In the genomic region with DNA sequence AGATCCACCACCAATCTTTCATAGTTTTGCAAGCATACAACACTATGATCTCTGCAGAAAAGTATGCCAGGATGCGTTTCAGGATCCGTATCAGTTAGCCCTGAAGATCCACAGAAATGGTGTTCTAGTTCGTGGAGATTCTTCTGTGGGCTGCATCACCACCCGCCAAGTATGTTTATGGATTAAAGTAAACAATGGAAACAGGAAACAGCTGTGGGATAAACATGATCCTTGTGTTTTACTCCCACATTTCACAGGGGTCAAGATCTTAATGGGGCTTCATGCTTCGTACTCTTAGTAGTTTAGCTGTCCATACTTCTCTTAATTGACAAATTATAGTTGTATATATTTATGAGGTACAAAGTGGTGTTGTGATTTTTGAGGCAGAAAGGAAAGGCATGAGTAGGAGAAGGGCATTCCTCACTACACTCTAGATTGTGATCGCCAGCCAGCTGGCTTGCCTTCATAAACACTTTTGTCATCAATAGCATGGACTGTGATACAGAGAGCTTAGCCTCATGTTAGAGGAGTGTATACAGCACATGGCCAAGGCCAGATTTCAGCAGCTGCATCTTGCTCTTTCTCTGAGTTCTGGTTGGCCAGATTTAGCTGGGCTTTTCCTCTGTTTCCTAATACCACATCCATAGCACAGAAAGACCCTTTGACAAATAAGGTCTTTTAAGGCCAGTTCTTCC, we compare ENCODE assay signal across 19 mouse cellular contexts.
DNase-seq lines count a peak whose midpoint lies in the region; ATAC-seq and TF ChIP-seq lines count a peak whose summit lies in the region.
"Had no signal": no experiment of that assay in that cellular context is flagged by ENCODE, and none has a peak within 500 bp of the region (broad histone marks: within the 10 kb centered on the region; RNA-seq: fewer than 3 reads in every experiment).

No protein-coding gene starts in this region.

- no peaks in the 10 kb centered on the region for H3K27me3 ChIP-seq in kidney, postnatal 0 days (ENCODE audit: insufficient read depth, low read length)
- no peaks in the 10 kb centered on the region for H3K27me3 ChIP-seq in intestine, embryonic 16.5 days (replicated peaks; ENCODE audit: control insufficient read depth, insufficient read depth, low read length)
- no peaks in the 10 kb centered on the region for H3K27me3 ChIP-seq in stomach, postnatal 0 days (ENCODE audit: control insufficient read depth, insufficient read depth, low read length)
- H3K27me3 ChIP-seq in midbrain, postnatal 0 days (ENCODE audit: insufficient read depth, low read length) = no peaks in the 10 kb centered on the region
- H3K27me3 ChIP-seq: embryonic facial prominence, embryonic 13.5 days; liver, embryonic 12.5 days had no signal

- no peak; the same call in 1 of the 2 replicates for ATAC-seq in kidney, postnatal 0 days (replicated peaks; ENCODE audit: low FRiP score, low read depth)
- peak; percentile 93 for ATAC-seq in intestine, embryonic 16.5 days
- peak; percentile 88 for ATAC-seq in stomach, postnatal 0 days (ENCODE audit: low FRiP score, low TSS enrichment)
- ATAC-seq in midbrain, postnatal 0 days (ENCODE audit: low FRiP score) = no peak
- ATAC-seq: hindbrain, embryonic 16.5 days; liver, embryonic 12.5 days had no signal

- H3K4me2 ChIP-seq in kidney, postnatal 0 days (ENCODE audit: low read length) = no peak overlapping the region
- no peak overlapping the region for H3K4me2 ChIP-seq in intestine, embryonic 16.5 days (ENCODE audit: low read depth, low read length)
- no peak overlapping the region for H3K4me2 ChIP-seq in stomach, postnatal 0 days (replicated peaks; ENCODE audit: low read depth)
- no peak overlapping the region for H3K4me2 ChIP-seq in midbrain, postnatal 0 days (ENCODE audit: low read depth, low read length, poor library complexity, severe bottlenecking)
- H3K4me2 ChIP-seq: embryonic facial prominence, embryonic 13.5 days; liver, embryonic 12.5 days had no signal

- TF ChIP-seq EP300 in stomach, postnatal 0 days (optimal IDR thresholded peaks at IDR 0.05) = peak; percentile 40

- DNase-seq in kidney, postnatal 0 days (ENCODE audit: low spot score) = peak; percentile 69
- no peak for DNase-seq in kidney, postnatal 36 days
- peak; percentile 65 for DNase-seq in lung, postnatal 14 days
- no peak for DNase-seq in stomach, postnatal 0 days (ENCODE audit: low spot score)
- DNase-seq in gastrocnemius, postnatal 10 days = no peak
- no peak for DNase-seq in midbrain, postnatal 0 days (ENCODE audit: low spot score)
- DNase-seq: adrenal gland, adult 8-10 months; B cell, adult 2 months; cerebellum, adult 11-12 months; heart, adult 18-20 months; heart, postnatal 4 days; layer of hippocampus, postnatal 36 days; left cerebral cortex, postnatal 4 days; midbrain, embryonic 14.5 days had no signal

- 48% methylated on average over 6 of the region's 6 CpGs for WGBS in kidney, postnatal 0 days
- WGBS in intestine, embryonic 16.5 days = 54% methylated on average over 6 of the region's 6 CpGs
- 48% methylated on average over 6 of the region's 6 CpGs for WGBS in stomach, postnatal 0 days
- WGBS in midbrain, postnatal 0 days = 89% methylated on average over 6 of the region's 6 CpGs

- no peak overlapping the region for H3K27ac ChIP-seq in kidney, postnatal 0 days
- peak overlapping the region; percentile 49 for H3K27ac ChIP-seq in intestine, embryonic 16.5 days (ENCODE audit: low read length)
- peak overlapping the region; percentile 65; the same call in 1 of the 2 replicates for H3K27ac ChIP-seq in stomach, postnatal 0 days (replicated peaks)
- H3K27ac ChIP-seq in midbrain, postnatal 0 days (ENCODE audit: low read depth, low read length) = no peak overlapping the region
- H3K27ac ChIP-seq: embryonic facial prominence, embryonic 13.5 days; forebrain, embryonic 10.5 days; liver, embryonic 12.5 days had no signal

- no peak overlapping the region for H3K9ac ChIP-seq in kidney, postnatal 0 days (ENCODE audit: low read depth, low read length)
- H3K9ac ChIP-seq in intestine, embryonic 16.5 days (ENCODE audit: low read depth, low read length) = no peak overlapping the region
- H3K9ac ChIP-seq in stomach, postnatal 0 days (ENCODE audit: low read length) = no peak overlapping the region
- H3K9ac ChIP-seq in midbrain, postnatal 0 days (replicated peaks; ENCODE audit: low read length, poor library complexity, severe bottlenecking) = no peak overlapping the region
- H3K9ac ChIP-seq: embryonic facial prominence, embryonic 13.5 days; liver, embryonic 12.5 days had no signal

- no peak overlapping the region for H3K4me3 ChIP-seq in kidney, postnatal 0 days (replicated peaks; ENCODE audit: low read depth, low read length)
- H3K4me3 ChIP-seq in intestine, embryonic 16.5 days (ENCODE audit: low read length) = no peak overlapping the region
- H3K4me3 ChIP-seq in stomach, postnatal 0 days (ENCODE audit: low read depth, low read length) = no peak overlapping the region
- H3K4me3 ChIP-seq in midbrain, postnatal 0 days (ENCODE audit: low read depth, low read length) = no peak overlapping the region
- H3K4me3 ChIP-seq: embryonic facial prominence, embryonic 13.5 days; forebrain, embryonic 10.5 days; liver, embryonic 12.5 days had no signal

- H3K9me3 ChIP-seq in kidney, postnatal 0 days (replicated peaks; ENCODE audit: low read length) = no peaks in the 10 kb centered on the region
- H3K9me3 ChIP-seq in intestine, embryonic 16.5 days (ENCODE audit: control insufficient read depth, low read length) = no peaks in the 10 kb centered on the region
- no peaks in the 10 kb centered on the region for H3K9me3 ChIP-seq in stomach, postnatal 0 days (ENCODE audit: control insufficient read depth, low read length)
- H3K9me3 ChIP-seq in midbrain, postnatal 0 days (ENCODE audit: low read length) = no peaks in the 10 kb centered on the region
- H3K9me3 ChIP-seq: embryonic facial prominence, embryonic 13.5 days; forebrain, embryonic 10.5 days; liver, embryonic 12.5 days had no signal

- TF ChIP-seq CTCF in kidney, postnatal 0 days (IDR thresholded peaks at IDR 0.05; ENCODE audit: low read depth) = no peak
- no peak for TF ChIP-seq CTCF in stomach, postnatal 0 days (IDR thresholded peaks at IDR 0.05; ENCODE audit: low read depth)
- TF ChIP-seq CTCF in midbrain, postnatal 0 days (IDR thresholded peaks at IDR 0.05) = no peak

- no peaks in the 10 kb centered on the region for H3K36me3 ChIP-seq in kidney, postnatal 0 days (ENCODE audit: insufficient read depth, low read length)
- H3K36me3 ChIP-seq in intestine, embryonic 16.5 days (ENCODE audit: control insufficient read depth, insufficient read depth, low read length) = no peaks in the 10 kb centered on the region
- no peaks in the 10 kb centered on the region for H3K36me3 ChIP-seq in stomach, postnatal 0 days (ENCODE audit: control insufficient read depth, insufficient read depth, low read length)
- no peaks in the 10 kb centered on the region for H3K36me3 ChIP-seq in midbrain, postnatal 0 days (ENCODE audit: insufficient read depth, low read length)
- H3K36me3 ChIP-seq: embryonic facial prominence, embryonic 13.5 days; forebrain, embryonic 10.5 days; liver, embryonic 12.5 days had no signal

- no peaks in the 10 kb centered on the region for H3K4me1 ChIP-seq in kidney, postnatal 0 days (replicated peaks; ENCODE audit: insufficient read depth, low read length)
- 0 out of 2 replicates have a peak, but pooled peaks cover 5% of the 10 kb centered on the region for H3K4me1 ChIP-seq in intestine, embryonic 16.5 days (ENCODE audit: control insufficient read depth, insufficient read depth, low read length)
- no peaks in the 10 kb centered on the region for H3K4me1 ChIP-seq in stomach, postnatal 0 days (replicated peaks; ENCODE audit: control insufficient read depth, insufficient read depth)
- no peaks in the 10 kb centered on the region for H3K4me1 ChIP-seq in midbrain, postnatal 0 days (ENCODE audit: insufficient read depth, low read length)
- H3K4me1 ChIP-seq: embryonic facial prominence, embryonic 13.5 days; forebrain, embryonic 10.5 days; liver, embryonic 12.5 days had no signal

Comparison
In these comparisons a context has a peak if more than half of its experiments do, and no peak if none do; other contexts are left out.
1. DNase-seq: peak in kidney, postnatal 0 days (single experiment) and lung, postnatal 14 days (single experiment); none in kidney, postnatal 36 days (0 of 2), stomach, postnatal 0 days (single experiment), gastrocnemius, postnatal 10 days (single experiment) and midbrain, postnatal 0 days (single experiment).
2. ATAC-seq: peak in intestine, embryonic 16.5 days (single experiment) and stomach, postnatal 0 days (single experiment); none in kidney, postnatal 0 days (single experiment) and midbrain, postnatal 0 days (single experiment).
3. H3K27ac ChIP-seq: peak in intestine, embryonic 16.5 days (single experiment) and stomach, postnatal 0 days (single experiment); none in kidney, postnatal 0 days (single experiment) and midbrain, postnatal 0 days (single experiment).